Mouse (Mus musculus) myocyte (in vitro differentiated cells): ENCODE measurements at regions not wholly inside any gene's neighbourhood (a gene's known extent, or its start where the extent isn't known, plus 50 kb on each side); places are given as distances from the start of the nearest gene placed in this dataset.

Experiments used
- CEBPB ChIP-seq: IDR thresholded peaks from 2 replicates; pipeline ENCODE4 v1.6.1; 2011; ENCODE audit warnings: mild to moderate bottlenecking, moderate library complexity; ENCODE audit not compliant: poor library complexity, insufficient read depth, severe bottlenecking
- E2F4 ChIP-seq: IDR thresholded peaks from one replicate; pipeline ENCODE4 v1.6.1; 2011; ENCODE audit warnings: mild to moderate bottlenecking, control low read depth, moderate library complexity; ENCODE audit not compliant: insufficient read depth
- MAX ChIP-seq: IDR thresholded peaks from one replicate; pipeline ENCODE4 v1.6.1; 2011; ENCODE audit warnings: low read depth, mild to moderate bottlenecking, control low read depth
- MYOD1 ChIP-seq, 3 experiments: IDR thresholded peaks; one replicate each; pipeline ENCODE4 v1.6.1; 2011; ENCODE audit warnings: control low read depth in 2 of 3, low read depth in 2 of 3, mild to moderate bottlenecking in 2 of 3, moderate library complexity in 1 of 3; ENCODE audit not compliant: insufficient read length in 2 of 3, control insufficient read depth in 1 of 3
- MYOG ChIP-seq, 3 experiments: IDR thresholded peaks; one replicate each; pipeline ENCODE4 v1.6.1; 2011; ENCODE audit warnings: control low read depth in 2 of 3, low read depth in 2 of 3, mild to moderate bottlenecking in 2 of 3; ENCODE audit not compliant: insufficient read length in 2 of 3, control insufficient read depth in 1 of 3, insufficient read depth in 1 of 3
- POLR2A ChIP-seq: IDR thresholded peaks from one replicate; pipeline ENCODE4 v1.6.1; 2011; ENCODE audit warnings: low read depth, mild to moderate bottlenecking, control low read depth, moderate library complexity; ENCODE audit not compliant: insufficient read length
- POLR2AphosphoS2 ChIP-seq: IDR thresholded peaks from one replicate; pipeline ENCODE4 v1.6.1; 2011; ENCODE audit warnings: low read depth, control low read depth; ENCODE audit not compliant: insufficient read length
- SRF ChIP-seq: IDR thresholded peaks from one replicate; pipeline ENCODE4 v1.6.1; 2011; ENCODE audit warnings: low read depth; ENCODE audit not compliant: control insufficient read depth, insufficient read length
- TCF12 ChIP-seq: IDR thresholded peaks from one replicate; pipeline ENCODE4 v1.6.1; 2011; ENCODE audit warnings: mild to moderate bottlenecking, control low read depth; ENCODE audit not compliant: poor library complexity, insufficient read depth, severe bottlenecking
- USF1 ChIP-seq: IDR thresholded peaks from one replicate; pipeline ENCODE4 v1.6.1; 2011; ENCODE audit warnings: low read depth, mild to moderate bottlenecking, control low read depth, moderate library complexity

- no peak for TF ChIP-seq POLR2A
- TF ChIP-seq E2F4, result no peak
- no peak for TF ChIP-seq POLR2AphosphoS2
- TF ChIP-seq MAX, result no peak
- no peak for TF ChIP-seq USF1
- no peak for TF ChIP-seq SRF
- TF ChIP-seq TCF12, result no peak
- no peak for TF ChIP-seq MYOD1 (IDR thresholded peaks at IDR 0.05; ENCODE audit: control insufficient read depth in 1 of 3, insufficient read length in 2 of 3, low read depth in 2 of 3)
- TF ChIP-seq CEBPB, result no peak
- TF ChIP-seq MYOG (IDR thresholded peaks at IDR 0.05; ENCODE audit: control insufficient read depth in 1 of 3, insufficient read depth in 1 of 3, insufficient read length in 2 of 3, low read depth in 2 of 3), result no peak
These were observed 128.3 kb upstream of the Tle1 start for GRCm38 (mm10) chr4:72329026-72329390.
